Mouse (Mus musculus): ENCODE results near the gene Fam57b.

The Fam57b gene

GRCm38 (mm10) chr7:126797411-126798126 is at the start of gene Fam57b:
Fam57b (plus strand) TSS chr7:126797668.
- DNase-seq (ENCODE audit: low spot score): no peak

- no peak for DNase-seq (ENCODE audit: low spot score)
Observed at GRCm38 (mm10) chr7:126748824-126749223, 48.6 kb upstream of the Fam57b start.

DNA sequence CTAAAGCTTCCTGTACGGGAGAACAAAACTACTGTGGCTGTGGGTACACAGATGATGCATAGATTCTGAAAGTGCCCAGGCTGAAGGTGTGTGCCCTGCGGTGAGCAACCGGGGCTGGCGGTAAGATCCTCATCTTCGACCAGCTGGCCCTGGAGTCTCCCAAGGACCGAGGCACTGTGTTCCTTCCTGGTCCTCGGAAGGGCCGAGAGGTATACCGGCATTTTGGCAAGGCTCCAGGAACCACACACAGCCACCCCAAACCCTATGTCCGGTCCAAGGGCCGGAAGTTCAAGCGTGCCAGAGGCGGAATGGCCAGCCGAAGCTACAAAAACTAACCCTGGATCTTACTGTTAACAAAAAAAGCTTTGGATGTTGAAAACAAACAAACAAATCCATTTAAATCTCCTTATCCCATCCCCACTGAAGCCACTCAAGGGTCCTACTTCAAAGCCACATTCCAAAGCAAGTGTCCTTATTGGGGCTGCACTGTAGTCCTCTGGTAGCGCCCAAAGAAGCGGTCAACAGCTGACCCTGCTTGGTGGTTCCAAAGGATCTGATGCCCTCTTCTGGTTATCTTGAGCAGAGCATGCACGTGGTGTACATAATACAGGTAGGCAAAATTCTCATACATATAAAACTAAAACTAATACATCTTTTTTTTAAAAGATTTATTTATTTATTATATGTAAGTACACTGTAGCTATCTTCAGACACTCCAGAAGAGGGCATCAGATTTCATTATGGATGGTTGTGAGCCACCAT is 47.7 kb upstream of the Fam57b start:
- DNase-seq (ENCODE audit: low spot score): no peak

DNA sequence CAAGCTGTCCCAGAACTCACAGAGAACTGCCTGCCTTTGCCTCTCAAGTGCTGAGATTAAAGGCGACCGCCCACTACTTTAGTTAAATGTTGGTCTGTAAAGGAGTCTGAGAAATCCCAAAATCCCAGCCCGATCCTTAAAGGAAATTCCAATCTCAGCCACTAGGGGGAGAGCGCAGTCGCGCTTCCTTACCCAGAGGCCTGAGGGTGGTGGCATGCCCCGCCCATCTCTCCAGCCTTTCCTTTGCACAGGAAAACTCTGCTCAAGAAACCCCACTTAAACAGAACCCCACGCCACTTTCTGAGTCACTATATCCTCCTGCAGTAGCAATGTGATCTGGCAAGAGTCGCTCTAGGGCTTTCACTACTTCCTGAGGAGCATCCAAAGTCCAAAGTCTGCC is 42.6 kb upstream of the Fam57b start:
- peak; percentile 78 for DNase-seq (ENCODE audit: low spot score)

GRCm38 (mm10) chr7:126758539-126758938 is 38.9 kb upstream of the Fam57b start:
- no peak for DNase-seq (ENCODE audit: low spot score)

DNA sequence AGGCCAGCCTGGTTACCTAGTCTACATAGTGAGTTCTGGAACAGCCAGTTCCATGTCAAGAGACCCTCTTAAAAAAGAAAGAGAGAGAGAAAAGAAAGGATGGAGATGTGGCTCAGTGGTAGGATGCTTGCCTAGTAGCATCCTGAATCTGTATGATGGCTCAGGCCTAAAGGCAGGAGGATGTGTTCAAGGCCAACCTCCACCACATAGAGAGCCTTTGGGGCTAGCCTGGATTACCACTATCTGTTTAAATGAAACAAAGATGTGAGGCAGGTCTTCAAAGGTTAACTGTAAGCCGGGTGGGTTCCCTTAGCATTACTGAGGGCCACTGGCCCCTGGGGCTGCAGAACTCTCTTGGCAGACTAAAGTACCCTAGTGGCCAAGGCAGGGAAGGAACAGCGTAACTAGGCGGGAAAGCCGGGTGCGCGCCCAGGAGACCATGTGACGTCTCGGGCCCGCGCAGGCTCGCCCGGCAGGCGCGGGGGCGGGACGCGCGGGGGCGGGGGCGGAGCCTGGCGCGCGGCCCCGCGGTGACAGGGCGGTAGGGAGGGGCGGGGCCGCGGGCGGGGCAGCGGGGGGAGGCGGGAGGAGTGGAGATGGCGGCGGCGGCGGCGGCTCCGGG is 38.3 kb upstream of the Fam57b start, which contains the start of gene Mapk3:
TSS of gene Mapk3 (plus strand) at position 552 of the 622 bp plus-strand sequence.
- peak; percentile 82 for DNase-seq (ENCODE audit: low spot score)

DNA sequence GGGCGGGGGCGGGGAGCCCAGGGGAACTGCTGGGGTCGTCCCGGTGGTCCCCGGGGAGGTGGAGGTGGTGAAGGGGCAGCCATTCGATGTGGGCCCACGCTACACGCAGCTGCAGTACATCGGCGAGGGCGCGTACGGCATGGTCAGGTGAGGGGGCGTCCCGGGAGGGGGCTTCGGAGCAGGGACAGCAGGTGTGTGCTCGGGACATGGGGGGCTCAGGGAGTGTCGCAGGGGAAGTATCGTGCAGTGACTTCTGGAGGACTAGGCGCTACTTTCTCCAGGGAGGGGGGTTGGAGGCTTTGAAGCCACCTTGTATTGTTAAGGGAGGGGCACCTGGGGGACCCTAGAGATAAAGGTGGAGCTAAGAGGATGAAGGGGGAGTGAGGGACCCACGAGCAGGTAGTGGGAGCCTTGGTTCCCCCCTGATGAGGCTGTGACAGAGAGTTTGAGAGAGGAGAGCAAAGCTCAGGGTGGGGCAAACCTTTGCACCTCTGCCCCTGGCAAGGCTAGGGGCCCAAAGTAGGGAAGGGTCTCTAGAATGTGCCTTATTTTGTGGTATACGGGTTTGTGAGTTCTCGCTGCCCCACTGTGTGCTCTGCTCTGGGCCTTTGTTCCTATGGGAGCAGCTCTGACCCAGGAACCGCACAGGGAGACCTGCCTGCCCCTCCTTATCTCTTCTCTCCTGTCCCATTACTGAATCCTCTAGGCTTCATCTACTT is 37.6 kb upstream of the Fam57b start:
- DNase-seq (ENCODE audit: low spot score): no peak

- DNase-seq (ENCODE audit: low spot score): peak; percentile 68
Observed at GRCm38 (mm10) chr7:126760391-126760802, 37.1 kb upstream of the Fam57b start.

GRCm38 (mm10) chr7:126760956-126761355 is 36.5 kb upstream of the Fam57b start:
- DNase-seq (ENCODE audit: low spot score): no peak

DNA sequence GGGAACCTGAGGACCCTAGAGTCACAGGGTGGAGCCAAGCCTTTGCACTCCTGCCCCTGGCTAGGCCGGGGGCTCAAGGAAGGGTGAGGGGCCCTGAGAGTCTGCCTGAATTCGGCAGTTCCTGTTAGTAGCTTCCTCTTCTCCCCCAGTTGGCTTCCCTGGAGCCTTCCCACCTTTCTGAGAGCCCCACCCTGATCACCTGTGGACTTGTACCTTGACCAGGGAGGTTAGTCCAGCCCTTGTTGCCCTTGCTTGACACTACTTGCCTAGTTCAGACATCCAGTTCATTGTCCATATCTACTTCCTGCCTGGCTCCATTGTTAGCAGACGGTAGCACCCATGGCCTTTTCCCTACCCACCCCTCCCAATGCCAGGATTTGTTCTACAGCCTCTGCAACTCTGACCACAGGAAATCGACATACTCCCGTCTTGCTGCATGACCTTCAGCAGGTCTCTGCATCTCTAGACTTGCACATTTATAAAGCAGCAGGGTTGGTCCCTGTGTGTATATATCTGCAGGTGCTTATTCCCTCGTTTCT is 35.9 kb upstream of the Fam57b start:
- DNase-seq (ENCODE audit: low spot score): no peak

DNA sequence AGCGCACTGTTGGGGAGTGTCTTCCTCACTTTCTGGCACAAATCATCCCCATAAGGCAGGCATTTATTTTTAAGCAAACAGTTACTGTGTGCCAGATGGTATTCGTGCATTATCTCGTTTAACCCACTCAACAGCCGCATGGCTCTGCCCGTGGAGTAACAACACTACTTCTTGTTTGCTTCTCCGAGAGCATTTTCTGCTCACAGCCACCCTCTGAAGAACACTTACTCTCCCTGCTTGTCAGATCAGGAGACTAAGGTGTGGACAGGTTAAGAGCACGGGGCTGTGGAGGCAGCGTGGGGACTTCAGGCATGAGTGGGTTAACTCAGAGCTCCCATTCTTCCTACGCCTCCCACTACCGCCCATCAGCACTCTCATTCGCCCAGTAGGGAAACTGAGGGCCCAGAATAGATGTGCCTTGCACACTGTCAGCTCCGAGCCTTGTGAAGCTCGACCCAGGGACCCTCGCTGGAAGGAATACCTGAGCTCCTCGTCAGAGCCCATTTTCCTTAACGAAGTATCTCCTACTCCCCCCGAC is 34.9 kb upstream of the Fam57b start:
- DNase-seq (ENCODE audit: low spot score): no peak

DNA sequence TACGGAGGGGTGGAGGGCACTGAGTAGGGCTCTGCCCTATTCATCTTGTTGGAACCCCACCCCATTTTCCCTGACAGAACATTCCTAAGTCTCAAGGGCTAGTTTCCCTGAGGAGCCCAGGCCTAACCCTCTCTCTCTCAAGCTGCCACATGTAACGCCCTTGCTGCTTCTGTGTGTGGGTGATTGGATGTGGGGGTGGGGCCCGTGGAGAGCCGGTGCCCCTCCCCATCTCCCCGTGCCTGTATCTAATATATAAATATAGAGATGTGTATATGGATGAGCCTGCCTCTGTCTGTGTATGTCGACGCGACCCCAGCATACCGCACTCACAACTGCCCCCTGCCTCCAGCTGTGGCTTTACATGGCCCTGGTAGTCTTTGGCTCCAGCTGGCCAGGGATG is 31.9 kb upstream of the Fam57b start:
- DNase-seq (ENCODE audit: low spot score): no peak

GRCm38 (mm10) chr7:126766201-126766600 is 31.3 kb upstream of the Fam57b start, which contains the start of gene Gdpd3:
Gdpd3 (plus strand) TSS chr7:126766334.
- no peak for DNase-seq (ENCODE audit: low spot score)

DNA sequence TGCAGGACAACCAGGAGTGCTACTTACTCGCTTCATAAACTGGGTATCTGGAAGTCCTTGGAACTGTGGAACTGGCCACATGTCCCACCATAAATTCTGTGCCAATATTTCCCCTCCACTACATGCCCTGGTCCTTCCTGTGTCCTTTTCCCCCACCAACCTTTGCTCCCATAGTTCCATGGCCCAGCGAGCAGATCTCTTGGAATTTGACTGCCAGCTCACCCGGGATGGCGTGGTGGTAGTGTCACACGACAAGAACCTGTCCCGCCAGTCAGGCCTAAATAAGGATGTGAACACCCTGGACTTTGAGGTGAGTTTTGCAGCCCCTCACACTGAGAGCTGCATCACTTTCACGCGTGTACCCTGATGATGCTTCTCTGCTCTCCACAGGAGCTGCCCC is 30.5 kb upstream of the Fam57b start:
- no peak for DNase-seq (ENCODE audit: low spot score)

DNA sequence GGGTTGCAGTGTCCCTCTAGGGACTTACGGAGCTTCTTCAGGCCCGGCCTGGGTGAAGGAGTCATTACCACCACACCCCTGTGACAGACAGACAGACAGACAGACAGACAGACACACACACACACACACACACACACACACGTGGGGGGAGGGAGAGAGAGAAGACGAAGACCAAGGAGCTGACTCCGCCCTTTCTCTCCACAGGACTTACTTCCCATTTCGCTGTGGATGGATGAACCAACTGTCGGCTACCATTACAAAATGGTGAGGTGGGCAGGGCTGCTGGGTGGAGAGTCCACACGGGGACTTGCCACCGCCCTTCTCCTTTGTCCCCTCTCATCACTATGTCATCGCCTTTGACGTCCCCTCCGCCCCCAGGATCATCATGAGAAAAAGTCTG is 26.7 kb upstream of the Fam57b start:
- no peak for DNase-seq (ENCODE audit: low spot score)

GRCm38 (mm10) chr7:126773351-126773750 is 24.1 kb upstream of the Fam57b start:
- DNase-seq (ENCODE audit: low spot score): no peak

GRCm38 (mm10) chr7:126774463-126774862 is 23.0 kb upstream of the Fam57b start:
- DNase-seq (ENCODE audit: low spot score): no peak

GRCm38 (mm10) chr7:126775185-126775977 is 22.1 kb upstream of the Fam57b start:
- DNase-seq (ENCODE audit: low spot score): no peak

GRCm38 (mm10) chr7:126775978-126776234 is 21.6 kb upstream of the Fam57b start:
- DNase-seq (ENCODE audit: low spot score): no peak

GRCm38 (mm10) chr7:126776598-126777057 is 20.8 kb upstream of the Fam57b start, which contains the start of gene Ypel3:
Ypel3 (plus strand) TSS chr7:126776955.
- peak; percentile 88 for DNase-seq (ENCODE audit: low spot score)

GRCm38 (mm10) chr7:126777476-126777875 is 20.0 kb upstream of the Fam57b start:
- DNase-seq (ENCODE audit: low spot score): no peak
